Mouse (Mus musculus) neural tube, embryonic 12.5 days (tissue): ENCODE measurements around the gene Psmb3. TPM values are rescaled to one million over a fixed set of nuclear protein-coding genes. Genes with fewer than 3 reads are reported as not detected.

Experiments
- ATAC-seq: fragments of 200-750 bp; cut with Nextera tagmentation; 2 replicates; pipeline ENCODE4 v1.8.0; 2017; ENCODE audit warnings: low read depth, mild to moderate bottlenecking, moderate TSS enrichment, moderate library complexity; ENCODE audit not compliant: low FRiP score
- H3K27ac ChIP-seq: fragments of 300-500 bp; sonication (generic); 2 replicates; pipeline ENCODE4 v1.5.1; 2016
- H3K27me3 ChIP-seq: fragments of 300-500 bp; sonication (generic); replicated peaks from 2 replicates; pipeline ENCODE4 v1.6.1; 2016; ENCODE audit warnings: mild to moderate bottlenecking
- H3K36me3 ChIP-seq: fragments of 300-500 bp; sonication (generic); 2 replicates; pipeline ENCODE4 v1.6.1; 2016; ENCODE audit warnings: mild to moderate bottlenecking
- H3K4me1 ChIP-seq: fragments of 300-500 bp; sonication (generic); 2 replicates; pipeline ENCODE4 v1.6.1; 2016
- H3K4me2 ChIP-seq: fragments of 300-500 bp; sonication (generic); replicated peaks from 2 replicates; pipeline ENCODE4 v1.6.1; 2016; ENCODE audit warnings: mild to moderate bottlenecking
- H3K4me3 ChIP-seq: fragments of 300-500 bp; sonication (generic); 2 replicates; pipeline ENCODE4 v1.5.1; 2016
- H3K9ac ChIP-seq: fragments of 300-500 bp; sonication (generic); 2 replicates; pipeline ENCODE4 v1.6.1; 2016; ENCODE audit warnings: mild to moderate bottlenecking
- H3K9me3 ChIP-seq: fragments of 300-500 bp; sonication (generic); 2 replicates; pipeline ENCODE4 v1.6.1; 2016; ENCODE audit warnings: mild to moderate bottlenecking
- WGBS: fragments of 180-500 bp; shearing (Covaris S2); methylation state at CpG from one replicate; pipeline ENCODE4 v1.1.7; 2016; 5-methylcytosine and 5-hydroxymethylcytosine counted together
- polyA plus RNA-seq: library from polyadenylated mRNA; unstranded; fragments of >200 nt; fragmentation: Nextera tagmentation; extraction: Ambion mirVana; gene quantifications from 2 replicates; pipeline ENCODE4 v1.2.1, GENCODE M21; 2016

The Psmb3 gene
- polyA plus RNA-seq, 1 experiment from 2014 or later: 453 TPM

GRCm38 (mm10) chr11:97714356-97714755, 11.2 kb downstream of the Psmb3 start:
- Histone ChIP-seq H3K27ac (no peak overlapping the region), H3K4me3 (no peak overlapping the region), H3K4me1 (no peaks in the 10 kb centered on the region), H3K27me3 (no peaks in the 10 kb centered on the region), H3K36me3 (peaks cover 75% of the 10 kb centered on the region), H3K9me3 (no peaks in the 10 kb centered on the region), H3K4me2 (no peak overlapping the region), H3K9ac (no peak overlapping the region)
- WGBS: 94% methylated on average over 3 of the region's 3 CpGs
- no peak for ATAC-seq

GRCm38 (mm10) chr11:97714784-97715760, 11.9 kb downstream of the Psmb3 start:
- Histone ChIP-seq H3K36me3 (peaks cover 82% of the 10 kb centered on the region), H3K9ac (no peak overlapping the region), H3K4me3 (no peak overlapping the region), H3K4me2 (no peak overlapping the region), H3K27ac (no peak overlapping the region), H3K4me1 (no peaks in the 10 kb centered on the region), H3K9me3 (no peaks in the 10 kb centered on the region), H3K27me3 (no peaks in the 10 kb centered on the region)
- 93% methylated on average over 14 of the region's 14 CpGs for WGBS
- no peak for ATAC-seq

GRCm38 (mm10) chr11:97716021-97716420, 12.8 kb downstream of the Psmb3 start:
- Histone ChIP-seq H3K9ac (no peak overlapping the region), H3K27me3 (no peaks in the 10 kb centered on the region), H3K4me3 (no peak overlapping the region), H3K4me2 (no peak overlapping the region), H3K9me3 (no peaks in the 10 kb centered on the region), H3K36me3 (peaks cover 89% of the 10 kb centered on the region), H3K4me1 (no peaks in the 10 kb centered on the region), H3K27ac (no peak overlapping the region)
- no peak for ATAC-seq
- WGBS: 90% methylated on average over 8 of the region's 8 CpGs

- no peak for ATAC-seq
- peaks cover 90% of the 10 kb centered on the region for H3K36me3 ChIP-seq
- peaks cover 6% of the 10 kb centered on the region; the same call in 1 of the 2 replicates for H3K9me3 ChIP-seq
- H3K27ac ChIP-seq: no peak overlapping the region
- H3K4me3 ChIP-seq: no peak overlapping the region
- WGBS: 89% methylated on average over 26 of the region's 26 CpGs
- no peak overlapping the region for H3K9ac ChIP-seq
- H3K27me3 ChIP-seq: no peaks in the 10 kb centered on the region
- H3K4me2 ChIP-seq: no peak overlapping the region
- H3K4me1 ChIP-seq: no peaks in the 10 kb centered on the region
Observed at GRCm38 (mm10) chr11:97717369-97718280, 14.4 kb downstream of the Psmb3 start.

GRCm38 (mm10) chr11:97718281-97718860, 15.2 kb downstream of the Psmb3 start:
- ATAC-seq: no peak
- no peak overlapping the region for H3K27ac ChIP-seq
- H3K36me3 ChIP-seq: peaks cover 86% of the 10 kb centered on the region
- H3K27me3 ChIP-seq: no peaks in the 10 kb centered on the region
- no peaks in the 10 kb centered on the region for H3K4me1 ChIP-seq
- no peak overlapping the region for H3K4me3 ChIP-seq
- no peak overlapping the region for H3K9ac ChIP-seq
- peaks cover 6% of the 10 kb centered on the region; the same call in 1 of the 2 replicates for H3K9me3 ChIP-seq
- 85% methylated on average over 15 of the region's 15 CpGs for WGBS
- no peak overlapping the region for H3K4me2 ChIP-seq

GRCm38 (mm10) chr11:97719041-97719440, 15.8 kb downstream of the Psmb3 start:
- H3K9me3 ChIP-seq: peaks cover 6% of the 10 kb centered on the region; the same call in 1 of the 2 replicates
- H3K36me3 ChIP-seq: peaks cover 86% of the 10 kb centered on the region
- H3K4me1 ChIP-seq: no peaks in the 10 kb centered on the region
- H3K4me3 ChIP-seq: no peak overlapping the region
- H3K27ac ChIP-seq: no peak overlapping the region
- H3K27me3 ChIP-seq: no peaks in the 10 kb centered on the region
- H3K9ac ChIP-seq: no peak overlapping the region
- no peak for ATAC-seq
- 92% methylated on average over 4 of the region's 4 CpGs for WGBS
- H3K4me2 ChIP-seq: no peak overlapping the region

GRCm38 (mm10) chr11:97721338-97721737, 18.1 kb downstream of the Psmb3 start:
- Histone ChIP-seq H3K9ac (no peak overlapping the region), H3K9me3 (peaks cover 6% of the 10 kb centered on the region; the same call in 1 of the 2 replicates), H3K4me1 (no peaks in the 10 kb centered on the region), H3K27ac (no peak overlapping the region), H3K4me2 (no peak overlapping the region), H3K27me3 (no peaks in the 10 kb centered on the region), H3K4me3 (no peak overlapping the region), H3K36me3 (peaks cover 93% of the 10 kb centered on the region)
- ATAC-seq: no peak
- 94% methylated on average over 4 of the region's 4 CpGs for WGBS

- 88% methylated on average over 7 of the region's 7 CpGs for WGBS
Observed at GRCm38 (mm10) chr11:97723709-97724108, 20.5 kb downstream of the Psmb3 start.

GRCm38 (mm10) chr11:97728311-97728710, 25.1 kb downstream of the Psmb3 start:
- 79% methylated on average over 7 of the region's 7 CpGs for WGBS
- Histone ChIP-seq H3K4me2 (no peak overlapping the region), H3K9me3 (no peaks in the 10 kb centered on the region), H3K27me3 (no peaks in the 10 kb centered on the region), H3K4me3 (no peak overlapping the region), H3K36me3 (peaks cover 84% of the 10 kb centered on the region), H3K9ac (no peak overlapping the region), H3K27ac (no peak overlapping the region), H3K4me1 (no peaks in the 10 kb centered on the region)
- no peak for ATAC-seq

More at GRCm38 (mm10) chr11:97723709-97724108, 20.5 kb downstream of the Psmb3 start:
- Histone ChIP-seq H3K9ac (no peak overlapping the region), H3K36me3 (peaks cover 95% of the 10 kb centered on the region), H3K4me2 (no peak overlapping the region), H3K4me3 (no peak overlapping the region), H3K27ac (no peak overlapping the region), H3K9me3 (peaks cover 6% of the 10 kb centered on the region; the same call in 1 of the 2 replicates), H3K4me1 (no peaks in the 10 kb centered on the region), H3K27me3 (no peaks in the 10 kb centered on the region)
- ATAC-seq: no peak

- H3K36me3 ChIP-seq: peaks cover 80% of the 10 kb centered on the region
- 86% methylated on average over 7 of the region's 7 CpGs for WGBS
Observed at GRCm38 (mm10) chr11:97728730-97729129, 25.5 kb downstream of the Psmb3 start.

GRCm38 (mm10) chr11:97733689-97734088, 30.5 kb downstream of the Psmb3 start:
- Histone ChIP-seq H3K9me3 (no peaks in the 10 kb centered on the region), H3K4me1 (no peaks in the 10 kb centered on the region), H3K27me3 (no peaks in the 10 kb centered on the region), H3K4me3 (no peak overlapping the region), H3K36me3 (peaks cover 31% of the 10 kb centered on the region), H3K27ac (no peak overlapping the region), H3K9ac (no peak overlapping the region), H3K4me2 (no peak overlapping the region)
- 53% methylated on average over 10 of the region's 10 CpGs for WGBS
- ATAC-seq: no peak

More at GRCm38 (mm10) chr11:97728730-97729129, 25.5 kb downstream of the Psmb3 start:
- ATAC-seq: no peak
- no peak overlapping the region for H3K4me3 ChIP-seq
- H3K4me1 ChIP-seq: no peaks in the 10 kb centered on the region
- H3K9ac ChIP-seq: no peak overlapping the region
- H3K4me2 ChIP-seq: no peak overlapping the region
- no peaks in the 10 kb centered on the region for H3K9me3 ChIP-seq
- H3K27me3 ChIP-seq: no peaks in the 10 kb centered on the region
- no peak overlapping the region for H3K27ac ChIP-seq
